Mouse (Mus musculus): ENCODE data around the gene Bicc1. TPM values are rescaled to one million over a fixed set of nuclear protein-coding genes. Genes with fewer than 3 reads are reported as not detected.

The Bicc1 gene
- total and polyA plus RNA-seq, 2 experiments from 2014 or later: 11.3 to 13.3 TPM

- ATAC-seq (ENCODE audit: insufficient read depth, low read depth) (no peak), DNase-seq (ENCODE audit: low spot score) (no peak)
- Histone ChIP-seq H3K9ac (replicated peaks; ENCODE audit: low read depth, low read length) (no peak overlapping the region), H3K9me3 (replicated peaks; ENCODE audit: control insufficient read depth, low read length) (no peaks in the 10 kb centered on the region), H3K27ac (ENCODE audit: low read depth) (0 out of 2 replicates have a peak overlapping the region, but pooled peaks have one; percentile 4), H3K36me3 (replicated peaks; ENCODE audit: control insufficient read depth, insufficient read depth, low read length) (no peaks in the 10 kb centered on the region), H3K4me2 (ENCODE audit: low read depth, low read length) (no peak overlapping the region), H3K4me3 (ENCODE audit: low read depth, low read length) (no peak overlapping the region), H3K27me3 (ENCODE audit: control insufficient read depth, insufficient read depth, low read length) (no peaks in the 10 kb centered on the region), H3K4me1 (ENCODE audit: control insufficient read depth, insufficient read depth) (peaks cover 15% of the 10 kb centered on the region; the same call in 1 of the 2 replicates)
- no peak for TF ChIP-seq EP300 (IDR thresholded peaks at IDR 0.05; ENCODE audit: low read depth)
- no peak for TF ChIP-seq CTCF (IDR thresholded peaks at IDR 0.05; ENCODE audit: low read depth)
- 67% methylated on average over 3 of the region's 3 CpGs for WGBS
Observed at GRCm38 (mm10) chr10:71120769-71121165, 38.7 kb downstream of the Bicc1 start.

- no peak for ATAC-seq (ENCODE audit: insufficient read depth, low read depth)
- no peak overlapping the region for H3K9ac ChIP-seq (replicated peaks; ENCODE audit: low read depth, low read length)
- no peak overlapping the region for H3K4me2 ChIP-seq (ENCODE audit: low read depth, low read length)
- peaks cover 15% of the 10 kb centered on the region; the same call in 1 of the 2 replicates for H3K4me1 ChIP-seq (ENCODE audit: control insufficient read depth, insufficient read depth)
- no peaks in the 10 kb centered on the region for H3K27me3 ChIP-seq (ENCODE audit: control insufficient read depth, insufficient read depth, low read length)
- H3K36me3 ChIP-seq (replicated peaks; ENCODE audit: control insufficient read depth, insufficient read depth, low read length): no peaks in the 10 kb centered on the region
- 59% methylated on average over 14 of the region's 14 CpGs for WGBS
- no peak for DNase-seq (ENCODE audit: low spot score)
- H3K9me3 ChIP-seq (replicated peaks; ENCODE audit: control insufficient read depth, low read length): no peaks in the 10 kb centered on the region
- no peak overlapping the region for H3K4me3 ChIP-seq (ENCODE audit: low read depth, low read length)
- H3K27ac ChIP-seq (ENCODE audit: low read depth): peak overlapping the region; percentile 4; the same call in 1 of the 2 replicates
- no peak for TF ChIP-seq CTCF (IDR thresholded peaks at IDR 0.05; ENCODE audit: low read depth)
Observed at GRCm38 (mm10) chr10:71120121-71120768, 39.3 kb downstream of the Bicc1 start.

DNA sequence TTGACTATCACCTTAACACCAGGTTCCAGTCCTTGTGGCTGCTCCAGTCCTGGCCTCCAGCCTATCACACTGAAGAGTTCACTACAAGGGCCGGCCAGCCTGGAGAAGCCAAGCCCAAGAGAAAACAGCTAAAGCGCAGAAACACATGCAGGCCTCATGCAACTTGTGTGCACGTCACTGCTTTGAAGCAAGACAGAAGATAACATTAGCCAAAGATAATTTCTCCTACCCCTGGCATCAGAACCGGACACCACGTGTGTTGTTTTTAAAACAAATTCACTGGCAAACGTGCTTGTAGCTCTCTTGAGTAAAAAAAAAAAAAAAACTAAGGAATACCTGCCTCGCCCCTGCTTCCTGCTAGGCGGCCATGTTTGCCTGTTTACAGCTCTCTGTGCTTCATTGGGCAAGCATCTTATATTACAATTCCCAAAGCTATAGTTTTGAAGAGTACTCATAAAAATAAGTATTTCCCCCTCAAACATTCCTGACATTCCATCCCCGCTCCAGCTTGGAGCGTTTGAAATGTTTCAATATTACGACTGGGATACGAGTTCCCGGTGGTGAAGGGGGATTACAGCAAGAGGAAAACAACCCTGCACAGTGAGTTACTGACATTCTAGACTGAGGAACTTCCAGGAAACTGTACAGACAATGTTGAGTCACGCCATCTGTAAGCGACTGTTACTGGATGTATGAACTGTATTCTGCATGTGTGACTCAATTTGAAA is 40.2 kb downstream of the Bicc1 start:
- H3K9ac ChIP-seq (replicated peaks; ENCODE audit: low read depth, low read length): no peak overlapping the region
- no peak overlapping the region for H3K4me3 ChIP-seq (ENCODE audit: low read depth, low read length)
- peaks cover 15% of the 10 kb centered on the region; the same call in 1 of the 2 replicates for H3K4me1 ChIP-seq (ENCODE audit: control insufficient read depth, insufficient read depth)
- TF ChIP-seq EP300 (IDR thresholded peaks at IDR 0.05; ENCODE audit: low read depth) (peak; percentile 18; the same call in 1 of the 2 replicates), CTCF (IDR thresholded peaks at IDR 0.05; ENCODE audit: low read depth) (no peak)
- H3K36me3 ChIP-seq (replicated peaks; ENCODE audit: control insufficient read depth, insufficient read depth, low read length): no peaks in the 10 kb centered on the region
- no peaks in the 10 kb centered on the region for H3K27me3 ChIP-seq (ENCODE audit: control insufficient read depth, insufficient read depth, low read length)
- peak overlapping the region; percentile 28 for H3K27ac ChIP-seq (ENCODE audit: low read depth)
- no peaks in the 10 kb centered on the region for H3K9me3 ChIP-seq (replicated peaks; ENCODE audit: control insufficient read depth, low read length)
- DNase-seq (ENCODE audit: low spot score) (peak; percentile 45), ATAC-seq (ENCODE audit: insufficient read depth, low read depth) (peak; percentile 59; the same call in 1 of the 2 replicates)
- whole genome bisulfite sequencing: 32% methylated on average over 15 of the region's 15 CpGs
- H3K4me2 ChIP-seq (ENCODE audit: low read depth, low read length): peak overlapping the region; percentile 2; the same call in 1 of the 2 replicates

GRCm38 (mm10) chr10:71117766-71118165 is 41.7 kb downstream of the Bicc1 start:
- TF ChIP-seq EP300 (IDR thresholded peaks at IDR 0.05; ENCODE audit: low read depth): no peak
- TF ChIP-seq CTCF (IDR thresholded peaks at IDR 0.05; ENCODE audit: low read depth): no peak
- DNase-seq (ENCODE audit: low spot score): no peak
- ATAC-seq (ENCODE audit: insufficient read depth, low read depth): no peak
- no peaks in the 10 kb centered on the region for H3K36me3 ChIP-seq (replicated peaks; ENCODE audit: control insufficient read depth, insufficient read depth, low read length)
- H3K9me3 ChIP-seq (replicated peaks; ENCODE audit: control insufficient read depth, low read length): no peaks in the 10 kb centered on the region
- 89% methylated on average over 7 of the region's 7 CpGs for WGBS
- no peak overlapping the region for H3K4me2 ChIP-seq (ENCODE audit: low read depth, low read length)
- H3K4me1 ChIP-seq (ENCODE audit: control insufficient read depth, insufficient read depth): peaks cover 15% of the 10 kb centered on the region; the same call in 1 of the 2 replicates
- no peak overlapping the region for H3K4me3 ChIP-seq (ENCODE audit: low read depth, low read length)
- H3K9ac ChIP-seq (replicated peaks; ENCODE audit: low read depth, low read length): no peak overlapping the region
- H3K27ac ChIP-seq (ENCODE audit: low read depth): no peak overlapping the region
- H3K27me3 ChIP-seq (ENCODE audit: control insufficient read depth, insufficient read depth, low read length): no peaks in the 10 kb centered on the region

DNA sequence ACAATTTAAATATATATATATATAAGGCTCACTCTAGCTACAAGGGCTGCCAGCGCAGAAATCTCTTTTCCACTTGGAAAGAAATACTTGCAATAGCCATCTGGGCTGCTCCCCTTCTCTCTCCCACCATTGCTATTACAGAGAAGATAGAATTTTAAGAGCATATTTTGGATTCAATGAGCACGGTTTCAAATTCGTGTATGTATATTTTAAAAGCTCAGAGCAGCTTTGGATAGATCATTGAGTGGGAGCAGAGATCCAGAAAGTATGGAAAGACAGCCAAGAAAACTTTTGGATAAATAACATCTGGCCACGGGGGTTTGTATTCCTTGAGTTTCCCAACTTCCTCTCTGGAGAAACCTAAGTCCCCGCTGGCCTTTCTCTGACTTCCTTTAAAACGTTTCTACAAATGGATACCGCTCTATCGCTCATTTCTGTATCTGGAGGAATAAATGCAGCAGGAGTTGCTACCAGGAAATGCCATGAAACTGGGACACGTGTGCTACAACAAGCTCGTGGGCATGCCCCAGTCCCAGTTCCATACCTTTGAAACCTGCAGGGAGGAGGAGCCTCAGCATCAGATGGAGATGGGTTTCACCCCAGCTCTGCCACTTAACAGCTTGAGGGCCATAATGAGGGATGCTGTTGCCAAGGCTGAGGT is 45.1 kb downstream of the Bicc1 start:
- Histone ChIP-seq H3K4me1 (ENCODE audit: control insufficient read depth, insufficient read depth) (0 out of 2 replicates have a peak, but pooled peaks cover 1% of the 10 kb centered on the region), H3K27ac (ENCODE audit: low read depth) (peak overlapping the region; percentile 14; the same call in 1 of the 2 replicates), H3K36me3 (replicated peaks; ENCODE audit: control insufficient read depth, insufficient read depth, low read length) (no peaks in the 10 kb centered on the region), H3K27me3 (ENCODE audit: control insufficient read depth, insufficient read depth, low read length) (no peaks in the 10 kb centered on the region), H3K4me2 (ENCODE audit: low read depth, low read length) (no peak overlapping the region), H3K9me3 (replicated peaks; ENCODE audit: control insufficient read depth, low read length) (no peaks in the 10 kb centered on the region), H3K9ac (replicated peaks; ENCODE audit: low read depth, low read length) (no peak overlapping the region), H3K4me3 (ENCODE audit: low read depth, low read length) (no peak overlapping the region)
- no peak for ATAC-seq (ENCODE audit: insufficient read depth, low read depth)
- peak; percentile 37 for DNase-seq (ENCODE audit: low spot score)
- 59% methylated on average over 10 of the region's 10 CpGs for whole genome bisulfite sequencing
- TF ChIP-seq CTCF (IDR thresholded peaks at IDR 0.05; ENCODE audit: low read depth): no peak
- no peak for TF ChIP-seq EP300 (IDR thresholded peaks at IDR 0.05; ENCODE audit: low read depth)
